Mouse (Mus musculus) midbrain, embryonic 11.5 days (tissue): ENCODE results near the gene Gm20888. TPM values are rescaled to one million over a fixed set of nuclear protein-coding genes. Genes with fewer than 3 reads are reported as not detected.
"Not testable (repeated sequence)": the region's sequence is repeated elsewhere in the genome, so short reads cannot be mapped to it uniquely, and the experiment has no call there.

Source experiments
- ATAC-seq: fragments of 200-750 bp; cut with Nextera tagmentation; 2 replicates; pipeline ENCODE4 v1.8.0; 2017; ENCODE audit warnings: moderate TSS enrichment, moderate library complexity; ENCODE audit not compliant: low FRiP score
- DNase-seq: peaks from one replicate; pipeline ENCODE4 v3.0.0; 2015; ENCODE audit warnings: low spot score; ENCODE audit errors: missing footprints
- H3K27ac ChIP-seq: fragments of 300-500 bp; sonication (generic); 2 replicates; pipeline ENCODE4 v1.5.1; 2014; ENCODE audit warnings: low read depth, low read length
- H3K27me3 ChIP-seq: fragments of 300-500 bp; sonication (generic); 2 replicates; pipeline ENCODE4 v1.6.1; 2014; ENCODE audit warnings: mild to moderate bottlenecking, low read length, moderate library complexity, mixed read lengths; ENCODE audit not compliant: control insufficient read depth, insufficient read depth
- H3K36me3 ChIP-seq: fragments of 300-500 bp; sonication (generic); 2 replicates; pipeline ENCODE4 v1.6.1; 2014; ENCODE audit warnings: mild to moderate bottlenecking, low read length, moderate library complexity, mixed read lengths; ENCODE audit not compliant: control insufficient read depth, insufficient read depth
- H3K4me1 ChIP-seq: fragments of 300-500 bp; sonication (generic); 2 replicates; pipeline ENCODE4 v1.6.1; 2014; ENCODE audit warnings: low read length; ENCODE audit not compliant: control insufficient read depth, insufficient read depth
- H3K4me2 ChIP-seq: fragments of 300-500 bp; sonication (generic); 2 replicates; pipeline ENCODE4 v1.6.1; 2014; ENCODE audit warnings: mild to moderate bottlenecking, moderate library complexity
- H3K4me3 ChIP-seq: fragments of 300-500 bp; sonication (generic); 2 replicates; pipeline ENCODE4 v1.5.1; 2014; ENCODE audit warnings: low read depth, low read length
- H3K9ac ChIP-seq: fragments of 300-500 bp; sonication (generic); 2 replicates; pipeline ENCODE4 v1.6.1; 2014; ENCODE audit warnings: low read length
- H3K9me3 ChIP-seq: fragments of 300-500 bp; sonication (generic); 2 replicates; pipeline ENCODE4 v1.6.1; 2016; ENCODE audit warnings: low read length; ENCODE audit not compliant: control insufficient read depth
- WGBS: fragments of 180-500 bp; shearing (Covaris S2); extraction: QIAGEN DNeasy Blood & Tissue Kit; methylation state at CpG from one replicate; pipeline ENCODE4 v1.1.7; 2014; 5-methylcytosine and 5-hydroxymethylcytosine counted together
- polyA plus RNA-seq: library from polyadenylated mRNA; unstranded; fragments of >200 nt; fragmentation: Nextera tagmentation; extraction: Ambion mirVana; gene quantifications from 2 replicates; pipeline ENCODE4 v1.2.1, GENCODE M21; 2014

Gene Gm20888
- not detected in 2 replicates for polyA plus RNA-seq

- H3K36me3 ChIP-seq, H3K4me1 ChIP-seq, H3K4me2 ChIP-seq, H3K27ac ChIP-seq, DNase-seq, H3K4me3 ChIP-seq, ATAC-seq, H3K9ac ChIP-seq, H3K9me3 ChIP-seq, H3K27me3 ChIP-seq: not testable (repeated sequence)
- no CpG with 5 or more reads among the region's 6 CpGs for WGBS
Observed at GRCm38 (mm10) chrY:70441582-70441981, at the start of gene Gm20888. TSS of gene Gm20888 (plus strand) at chrY:70441882.

Other genes starting within 250 kb of the Gm20888 start
- not detected in 2 replicates for gene Gm21118, start 168.2 kb upstream of the Gm20888 start, polyA plus RNA-seq
- gene Gm29423, start 138.6 kb upstream of the Gm20888 start, polyA plus RNA-seq = not detected in 2 replicates
- gene Gm29644, start 138.5 kb upstream of the Gm20888 start, polyA plus RNA-seq = not detected in 2 replicates